Mouse (Mus musculus) forebrain, embryonic 16.5 days (tissue): ENCODE measurements around the gene Mapk6. TPM values are rescaled to one million over a fixed set of nuclear protein-coding genes. Genes with fewer than 3 reads are reported as not detected.

Experiments
- ATAC-seq: fragments of 200-750 bp; cut with Nextera tagmentation; 2 replicates; pipeline ENCODE4 v1.8.0; 2017; ENCODE audit warnings: mild to moderate bottlenecking, moderate library complexity
- H3K27ac ChIP-seq: fragments of 300-500 bp; sonication (generic); 2 replicates; pipeline ENCODE4 v1.5.1; 2014; ENCODE audit warnings: low read length, control low read depth
- H3K27me3 ChIP-seq: fragments of 300-500 bp; sonication (generic); replicated peaks from 2 replicates; pipeline ENCODE4 v1.6.1; 2014; ENCODE audit warnings: low read length; ENCODE audit not compliant: control insufficient read depth, insufficient read depth
- H3K36me3 ChIP-seq: fragments of 300-500 bp; sonication (generic); 2 replicates; pipeline ENCODE4 v1.6.1; 2014; ENCODE audit not compliant: control insufficient read depth, insufficient read depth
- H3K4me1 ChIP-seq: fragments of 300-500 bp; sonication (generic); replicated peaks from 2 replicates; pipeline ENCODE4 v1.6.1; 2014; ENCODE audit warnings: low read length; ENCODE audit not compliant: control insufficient read depth, insufficient read depth
- H3K4me2 ChIP-seq: fragments of 300-500 bp; sonication (generic); 2 replicates; pipeline ENCODE4 v1.6.1; 2014; ENCODE audit warnings: mild to moderate bottlenecking, low read length, control low read depth
- H3K4me3 ChIP-seq: fragments of 300-500 bp; sonication (generic); replicated peaks from 2 replicates; pipeline ENCODE4 v1.5.1; 2014; ENCODE audit warnings: mild to moderate bottlenecking, low read length, control low read depth
- H3K9ac ChIP-seq: fragments of 300-500 bp; sonication (generic); replicated peaks from 2 replicates; pipeline ENCODE4 v1.6.1; 2014; ENCODE audit warnings: low read depth, low read length, control low read depth
- H3K9me3 ChIP-seq: fragments of 300-500 bp; sonication (generic); 2 replicates; pipeline ENCODE4 v1.6.1; 2016; ENCODE audit warnings: low read length; ENCODE audit not compliant: control insufficient read depth
- WGBS: fragments of 180-500 bp; shearing (Covaris S2); extraction: QIAGEN DNeasy Blood & Tissue Kit; methylation state at CpG from one replicate; pipeline ENCODE4 v1.1.7; 2014; 5-methylcytosine and 5-hydroxymethylcytosine counted together
- polyA plus RNA-seq: library from polyadenylated mRNA; unstranded; fragments of >200 nt; fragmentation: Nextera tagmentation; extraction: Ambion mirVana; gene quantifications from 2 replicates; pipeline ENCODE4 v1.2.1, GENCODE M21; 2015

Mapk6 gene
- polyA plus RNA-seq, 1 experiment from 2014 or later: 141 TPM

GRCm38 (mm10) chr9:75393251-75393650 lies 16.6 kb downstream of the Mapk6 start:
- 87% methylated on average over 12 of the region's 12 CpGs for WGBS
- ATAC-seq: no peak
- Histone ChIP-seq H3K27me3 (no peaks in the 10 kb centered on the region), H3K4me3 (no peak overlapping the region), H3K36me3 (peaks cover 43% of the 10 kb centered on the region), H3K4me2 (no peak overlapping the region), H3K9ac (no peak overlapping the region), H3K9me3 (no peaks in the 10 kb centered on the region), H3K4me1 (no peaks in the 10 kb centered on the region), H3K27ac (no peak overlapping the region)

- no peaks in the 10 kb centered on the region for H3K27me3 ChIP-seq
- 75% methylated on average over 9 of the region's 9 CpGs for WGBS
- no peak overlapping the region for H3K4me2 ChIP-seq
- peaks cover 18% of the 10 kb centered on the region for H3K36me3 ChIP-seq
- no peaks in the 10 kb centered on the region for H3K9me3 ChIP-seq
- H3K9ac ChIP-seq: no peak overlapping the region
- H3K4me3 ChIP-seq: no peak overlapping the region
- H3K4me1 ChIP-seq: no peaks in the 10 kb centered on the region
- no peak for ATAC-seq
- no peak overlapping the region for H3K27ac ChIP-seq
Measured at GRCm38 (mm10) chr9:75385218-75385974, 24.4 kb downstream of the Mapk6 start.

- WGBS: 84% methylated on average over 3 of the region's 3 CpGs
- Histone ChIP-seq H3K9ac (no peak overlapping the region), H3K4me2 (no peak overlapping the region), H3K9me3 (no peaks in the 10 kb centered on the region), H3K27me3 (no peaks in the 10 kb centered on the region), H3K36me3 (peaks cover 16% of the 10 kb centered on the region), H3K27ac (no peak overlapping the region), H3K4me1 (no peaks in the 10 kb centered on the region), H3K4me3 (no peak overlapping the region)
- no peak for ATAC-seq
Measured at GRCm38 (mm10) chr9:75384337-75384962, 25.4 kb downstream of the Mapk6 start.

- ATAC-seq: no peak
- H3K27me3 ChIP-seq: no peaks in the 10 kb centered on the region
- no peak overlapping the region for H3K4me2 ChIP-seq
- peaks cover 13% of the 10 kb centered on the region for H3K36me3 ChIP-seq
- no peak overlapping the region for H3K4me3 ChIP-seq
- H3K4me1 ChIP-seq: no peaks in the 10 kb centered on the region
- H3K9ac ChIP-seq: no peak overlapping the region
- H3K9me3 ChIP-seq: no peaks in the 10 kb centered on the region
- WGBS: 87% methylated on average over 9 of the region's 9 CpGs
- no peak overlapping the region for H3K27ac ChIP-seq
Measured at GRCm38 (mm10) chr9:75383785-75384184, 26.0 kb downstream of the Mapk6 start.

- Histone ChIP-seq H3K4me3 (no peak overlapping the region), H3K27ac (no peak overlapping the region), H3K4me2 (no peak overlapping the region), H3K9me3 (no peaks in the 10 kb centered on the region), H3K36me3 (peaks cover 7% of the 10 kb centered on the region), H3K4me1 (no peaks in the 10 kb centered on the region), H3K9ac (no peak overlapping the region), H3K27me3 (no peaks in the 10 kb centered on the region)
- 95% methylated on average over 14 of the region's 14 CpGs for WGBS
- no peak for ATAC-seq
Measured at GRCm38 (mm10) chr9:75382825-75383224, 27.0 kb downstream of the Mapk6 start.

GRCm38 (mm10) chr9:75378774-75379173 lies 31.0 kb downstream of the Mapk6 start:
- Histone ChIP-seq H3K27ac (no peak overlapping the region), H3K4me1 (no peaks in the 10 kb centered on the region), H3K9ac (no peak overlapping the region), H3K36me3 (no peaks in the 10 kb centered on the region), H3K9me3 (no peaks in the 10 kb centered on the region), H3K4me3 (no peak overlapping the region), H3K4me2 (no peak overlapping the region), H3K27me3 (no peaks in the 10 kb centered on the region)
- WGBS: 75% methylated on average over 2 of the region's 2 CpGs
- ATAC-seq: no peak

- Histone ChIP-seq H3K27ac (no peak overlapping the region), H3K9me3 (no peaks in the 10 kb centered on the region), H3K4me1 (no peaks in the 10 kb centered on the region), H3K4me2 (no peak overlapping the region), H3K27me3 (no peaks in the 10 kb centered on the region), H3K9ac (no peak overlapping the region), H3K4me3 (no peak overlapping the region), H3K36me3 (no peaks in the 10 kb centered on the region)
- 71% methylated on average over 1 of the region's 1 CpGs for whole genome bisulfite sequencing
- ATAC-seq: no peak
Measured at GRCm38 (mm10) chr9:75376428-75376827, 33.4 kb downstream of the Mapk6 start.

GRCm38 (mm10) chr9:75375606-75376005 lies 34.2 kb downstream of the Mapk6 start:
- no peak for ATAC-seq
- no peak overlapping the region for H3K4me3 ChIP-seq
- 84% methylated on average over 9 of the region's 9 CpGs for WGBS
- no peaks in the 10 kb centered on the region for H3K36me3 ChIP-seq
- H3K27ac ChIP-seq: no peak overlapping the region
- peaks cover under 1% of the 10 kb centered on the region; the same call in 1 of the 2 replicates for H3K9me3 ChIP-seq
- no peak overlapping the region for H3K9ac ChIP-seq
- no peak overlapping the region for H3K4me2 ChIP-seq
- H3K27me3 ChIP-seq: no peaks in the 10 kb centered on the region
- no peaks in the 10 kb centered on the region for H3K4me1 ChIP-seq

- Histone ChIP-seq H3K27ac (no peak overlapping the region), H3K27me3 (no peaks in the 10 kb centered on the region), H3K36me3 (no peaks in the 10 kb centered on the region), H3K9ac (no peak overlapping the region), H3K4me2 (no peak overlapping the region), H3K4me3 (no peak overlapping the region), H3K9me3 (peaks cover 3% of the 10 kb centered on the region; the same call in 1 of the 2 replicates), H3K4me1 (no peaks in the 10 kb centered on the region)
- WGBS: 76% methylated on average over 3 of the region's 3 CpGs
- no peak for ATAC-seq
Measured at GRCm38 (mm10) chr9:75368779-75369178, 41.0 kb downstream of the Mapk6 start.
